Mouse (Mus musculus) spleen, adult 12 weeks (tissue): ENCODE measurements around the gene Calml4.
"Not testable (repeated sequence)": the region's sequence is repeated elsewhere in the genome, so short reads cannot be mapped to it uniquely, and the experiment has no call there.

Experiments used
- DNase-seq: peaks from one replicate; pipeline ENCODE4 v3.0.0; 2022; ENCODE audit warnings: low spot score

The Calml4 gene

DNA sequence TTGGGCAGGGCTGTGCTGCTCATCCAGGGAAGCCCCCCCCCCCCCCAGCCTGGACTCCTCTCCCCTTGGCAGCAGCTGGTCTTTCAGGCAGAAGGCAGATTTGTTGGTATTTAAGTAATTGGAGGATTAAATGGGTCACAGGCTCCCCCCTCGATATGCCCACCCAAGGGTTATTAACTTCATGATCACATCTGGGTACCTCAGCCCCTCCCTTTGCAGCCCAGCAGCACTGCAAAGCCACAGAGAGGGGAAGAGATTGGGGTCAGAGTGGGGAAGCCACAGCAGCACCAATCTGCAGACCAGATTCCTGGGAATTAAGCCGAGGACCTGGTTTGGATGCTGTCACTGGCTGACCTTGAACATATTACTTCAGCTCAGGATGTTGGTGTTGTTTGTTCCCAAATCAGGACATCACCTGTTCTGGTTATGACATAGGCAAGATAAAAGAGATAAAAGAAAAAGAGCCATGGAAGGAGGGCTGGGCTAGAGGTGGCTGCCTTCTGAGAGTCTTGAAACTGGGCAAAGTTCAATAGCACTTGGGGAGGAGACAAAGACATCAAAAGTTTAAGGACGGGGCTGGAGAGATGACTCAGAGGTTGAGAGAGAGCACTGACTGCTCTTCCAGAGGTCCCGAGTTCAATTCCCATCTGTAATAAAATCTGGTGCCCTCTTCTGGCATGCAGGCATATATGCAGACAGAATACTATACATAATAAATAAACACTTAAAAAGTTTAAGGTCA is 22.0 kb upstream of the Calml4 start:
- no peak for DNase-seq

DNA sequence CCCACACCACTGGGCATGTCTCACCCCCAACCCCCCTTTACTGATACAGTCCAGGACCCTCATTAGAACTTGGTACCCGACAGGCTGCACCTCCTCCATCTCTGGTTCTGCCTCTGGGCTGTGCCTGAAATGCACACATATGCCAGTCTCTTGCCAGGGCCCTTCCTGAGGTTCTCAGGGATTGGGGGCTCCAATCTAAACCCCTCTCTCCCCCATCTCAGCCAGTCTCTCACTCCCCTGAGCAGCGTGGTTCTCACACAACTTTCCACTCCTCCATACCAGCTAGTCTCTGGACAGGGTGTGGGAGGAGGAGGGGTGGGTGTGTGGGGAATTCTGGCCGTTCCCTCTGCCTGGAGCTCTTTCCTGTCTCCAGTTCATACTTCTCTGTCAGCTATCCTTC is 20.3 kb upstream of the Calml4 start:
- DNase-seq, result no peak

DNA sequence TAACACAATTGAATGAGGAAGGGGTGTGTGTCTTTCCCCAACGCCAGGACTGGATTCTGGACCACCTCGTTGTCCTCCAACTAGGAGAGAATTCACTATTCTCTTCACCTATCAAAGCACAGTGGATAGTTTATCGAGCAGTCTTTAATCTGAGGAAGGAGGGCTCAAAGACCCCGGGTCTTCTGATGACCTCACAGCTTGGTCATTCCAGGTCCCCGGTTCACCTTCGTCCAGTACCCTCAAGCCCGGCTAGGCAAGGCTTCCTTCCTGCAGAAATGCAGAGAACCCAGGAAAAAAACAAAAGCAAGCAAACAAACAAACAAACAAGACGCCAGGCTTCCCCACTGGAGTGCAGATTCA is 19.8 kb upstream of the Calml4 start:
- no peak for DNase-seq

DNA sequence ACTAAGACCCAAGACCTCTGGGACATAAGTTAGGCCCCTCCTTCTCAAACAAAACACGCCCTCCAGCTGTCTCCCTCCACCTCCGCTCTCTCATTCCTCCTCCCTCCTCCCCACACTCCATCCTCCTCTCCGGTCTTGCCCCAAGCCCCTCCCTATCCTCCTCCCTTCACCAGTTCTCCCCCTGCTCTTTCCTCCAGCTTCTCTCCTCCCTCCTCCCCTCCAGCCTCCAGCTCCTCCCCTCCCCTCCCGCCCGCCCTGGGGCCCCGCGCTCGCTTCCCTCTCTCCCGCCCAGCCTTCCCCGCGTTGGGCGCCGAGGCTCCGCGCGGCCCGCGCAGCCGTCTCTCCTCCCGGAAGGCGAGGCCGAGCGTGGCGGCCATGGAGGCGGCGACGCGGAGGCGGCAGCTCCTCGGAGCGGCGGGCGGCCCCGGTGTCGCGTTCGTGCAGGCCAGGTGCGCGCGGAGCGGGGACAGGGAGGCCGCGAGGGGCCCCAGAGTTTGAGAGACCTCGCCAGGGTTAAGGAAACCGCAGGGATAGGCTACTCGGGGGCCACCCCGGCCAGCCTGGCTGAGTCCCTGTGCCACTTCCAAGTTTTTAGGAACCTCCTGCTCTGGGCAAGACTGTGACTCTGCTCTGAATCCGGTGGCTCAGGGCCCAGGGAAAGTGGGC is 19.2 kb upstream of the Calml4 start, which contains the start of gene Cln6:
Gene Cln6 (plus strand): TSS at position 280 of the 666 bp plus-strand sequence.
- DNase-seq, result peak; percentile 61

DNA sequence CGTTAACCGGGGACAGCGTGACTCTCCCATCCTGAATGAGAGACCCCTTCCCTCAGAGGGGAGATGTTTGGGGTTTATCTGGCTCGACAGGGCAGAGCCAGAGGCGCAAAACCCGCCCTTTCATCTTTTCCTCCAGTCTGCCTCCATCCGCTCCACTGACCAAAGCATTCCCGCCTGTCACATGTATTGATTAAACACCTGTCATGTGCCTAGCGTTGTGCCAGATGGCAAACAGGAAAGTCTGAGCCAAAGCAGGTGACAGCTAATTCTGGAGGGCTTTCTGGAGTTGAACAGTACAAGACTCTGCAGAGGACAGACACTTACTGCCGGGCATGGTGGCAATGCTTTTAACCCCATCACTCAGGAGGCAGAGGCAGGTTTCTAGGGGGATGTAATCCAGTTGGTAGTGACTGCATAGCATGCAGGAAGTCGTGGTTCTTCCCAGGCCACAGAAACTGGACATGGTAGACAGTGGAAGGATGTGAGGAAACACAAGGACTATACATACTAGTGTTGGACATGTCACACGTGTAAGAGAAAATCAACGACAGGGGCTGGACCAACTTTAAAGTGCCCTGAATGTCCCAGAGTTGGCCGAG is 18.6 kb upstream of the Calml4 start:
- no peak for DNase-seq

DNA sequence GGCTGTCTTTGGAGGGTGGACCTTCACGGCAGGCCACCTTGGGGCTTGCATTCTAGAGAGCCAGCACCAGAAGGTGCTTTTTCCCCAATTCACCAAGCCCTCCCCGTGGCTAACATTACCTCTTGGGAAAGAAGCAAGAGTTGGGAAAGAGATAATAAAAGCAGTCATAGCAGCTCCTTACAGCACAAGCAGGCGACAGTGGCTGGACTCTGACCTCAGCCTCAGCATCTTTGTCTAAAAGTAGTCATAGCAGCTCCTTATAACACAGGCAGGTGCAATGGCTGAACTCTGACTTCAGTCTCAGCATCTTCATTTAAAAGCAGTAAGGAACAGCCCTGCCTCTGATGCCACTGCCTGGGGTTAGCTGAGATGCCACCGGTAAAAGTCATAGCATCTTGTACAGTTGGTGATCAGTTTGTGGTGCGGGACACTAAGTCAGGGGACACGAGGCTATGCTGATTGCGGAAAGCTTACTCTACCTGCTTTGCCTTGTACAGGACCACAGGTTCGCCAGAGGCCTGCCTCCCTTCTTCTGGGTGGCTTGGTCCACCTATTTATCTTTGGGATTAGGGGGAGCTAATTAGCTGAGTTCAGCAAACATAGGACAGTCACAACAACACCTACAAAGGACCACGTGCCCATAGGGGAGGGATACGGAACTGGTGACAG is 14.4 kb upstream of the Calml4 start:
- DNase-seq, result no peak

DNA sequence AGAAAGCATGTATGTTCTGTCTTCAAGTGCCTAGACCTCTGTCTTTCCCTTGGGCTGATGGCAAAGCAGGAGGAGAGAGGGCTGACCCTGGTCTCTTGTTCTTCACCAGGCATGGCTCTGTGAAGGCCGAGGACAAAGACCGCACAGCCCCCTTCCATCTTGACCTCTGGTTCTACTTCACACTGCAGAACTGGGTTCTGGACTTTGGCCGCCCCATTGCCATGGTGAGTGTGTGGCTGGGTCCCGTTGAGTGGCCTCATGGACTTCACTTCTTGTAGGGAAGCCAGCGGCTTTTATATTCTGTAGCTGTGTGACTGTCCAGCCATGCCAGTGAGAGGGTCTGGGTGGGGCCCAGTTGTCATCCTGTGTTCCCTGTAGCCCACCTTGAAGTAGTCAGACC is 13.4 kb upstream of the Calml4 start:
- DNase-seq, result no peak

DNA sequence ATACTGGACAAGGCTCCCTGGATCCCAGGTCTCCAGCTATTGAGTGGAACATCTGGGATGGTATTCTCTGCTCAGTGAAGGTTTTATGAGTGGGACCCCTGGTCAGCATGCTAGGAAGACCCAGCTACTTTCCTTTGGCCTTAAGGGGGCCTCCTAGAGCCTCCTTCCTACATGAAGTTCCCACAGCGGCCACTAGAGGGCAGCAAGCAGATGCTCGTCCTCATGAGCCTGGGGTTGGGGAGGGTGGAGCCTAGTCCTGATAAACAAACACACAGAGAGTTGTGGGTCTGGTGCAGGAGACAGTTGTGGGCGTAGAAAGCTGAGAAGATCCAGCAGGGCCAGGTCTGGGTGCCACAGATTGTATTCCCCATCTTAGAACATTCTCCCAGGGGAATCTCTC is 10.2 kb upstream of the Calml4 start:
- DNase-seq, result peak; percentile 78

DNA sequence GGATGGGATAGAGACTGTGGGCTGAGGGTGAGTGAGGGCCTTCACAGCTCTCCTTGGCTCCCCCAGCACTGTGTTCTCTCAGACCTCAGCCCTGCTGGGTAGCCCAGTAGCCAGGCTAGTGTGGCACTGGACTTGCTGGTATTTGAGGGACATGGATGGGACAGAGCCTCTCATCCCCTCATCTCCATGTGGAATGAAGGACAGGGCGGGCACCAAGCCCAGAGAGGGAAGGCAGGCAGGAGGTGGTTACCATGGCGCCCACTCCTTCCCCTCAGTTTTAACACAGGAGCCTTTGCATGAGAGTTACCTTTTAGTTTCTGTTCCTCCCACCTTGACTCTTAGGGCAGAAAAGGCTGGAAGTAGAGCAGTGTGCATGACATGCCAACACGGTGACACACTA is 9.2 kb upstream of the Calml4 start:
- DNase-seq, result no peak

DNA sequence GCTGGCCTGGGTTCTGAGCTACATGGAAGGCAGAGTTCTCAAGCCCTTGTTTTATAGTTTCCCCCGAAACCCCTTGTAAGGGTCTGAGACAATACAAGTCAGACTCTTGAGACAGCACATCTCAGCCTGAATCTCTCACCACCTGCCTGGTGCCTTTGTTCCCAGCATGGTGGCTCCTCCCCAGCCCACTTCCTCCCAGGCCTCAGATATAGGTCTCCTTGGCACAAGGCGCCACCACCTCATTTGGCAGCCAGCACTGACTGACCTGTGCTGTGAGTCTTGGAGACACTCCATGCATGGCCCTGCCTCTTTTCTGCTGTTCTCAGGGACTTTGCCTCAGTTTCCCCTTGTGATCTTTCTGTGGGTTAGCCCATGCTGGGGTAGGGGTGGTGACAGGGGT is 6.3 kb upstream of the Calml4 start:
- DNase-seq, result no peak

DNA sequence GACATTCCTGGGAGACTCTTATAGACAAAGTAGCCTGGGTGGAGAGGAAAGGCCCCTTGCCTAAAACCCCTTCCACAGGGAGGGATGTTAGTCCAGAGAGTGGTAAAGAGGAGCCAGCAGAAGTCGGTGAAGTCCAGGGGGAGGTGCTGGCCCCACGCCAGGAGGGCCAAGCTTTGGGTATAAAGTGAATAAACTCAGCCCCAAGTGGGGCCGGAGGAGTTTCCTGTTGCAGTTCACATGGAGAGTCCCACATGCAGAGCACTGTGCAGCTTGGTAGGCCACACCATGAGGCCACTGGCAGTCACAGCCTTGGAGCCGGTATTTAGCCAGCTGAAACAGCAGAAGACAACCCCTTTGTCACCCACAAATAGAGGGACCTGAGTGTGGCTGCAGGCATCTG is 3.4 kb upstream of the Calml4 start:
- DNase-seq, result no peak

DNA sequence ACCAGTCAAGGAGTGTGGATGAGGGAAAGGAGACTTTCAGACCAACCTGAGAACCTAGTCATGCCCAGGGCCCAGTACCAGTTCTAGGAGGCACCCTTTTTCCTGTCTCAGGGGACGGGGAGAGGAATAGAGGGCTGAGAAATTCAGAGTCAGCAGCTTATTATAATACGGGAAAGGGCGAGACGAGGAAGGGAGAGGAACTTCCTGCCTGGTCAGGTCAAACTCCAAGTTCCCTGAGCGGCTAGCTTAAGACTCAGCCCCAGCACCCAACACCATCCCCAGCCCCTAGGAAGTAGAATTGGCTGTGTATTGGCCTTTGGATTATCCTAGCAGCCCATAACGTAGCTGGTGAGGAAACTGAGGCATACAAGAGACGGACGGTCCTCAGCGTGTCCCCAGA is 664 bp upstream of the Calml4 start:
- DNase-seq, result no peak

DNA sequence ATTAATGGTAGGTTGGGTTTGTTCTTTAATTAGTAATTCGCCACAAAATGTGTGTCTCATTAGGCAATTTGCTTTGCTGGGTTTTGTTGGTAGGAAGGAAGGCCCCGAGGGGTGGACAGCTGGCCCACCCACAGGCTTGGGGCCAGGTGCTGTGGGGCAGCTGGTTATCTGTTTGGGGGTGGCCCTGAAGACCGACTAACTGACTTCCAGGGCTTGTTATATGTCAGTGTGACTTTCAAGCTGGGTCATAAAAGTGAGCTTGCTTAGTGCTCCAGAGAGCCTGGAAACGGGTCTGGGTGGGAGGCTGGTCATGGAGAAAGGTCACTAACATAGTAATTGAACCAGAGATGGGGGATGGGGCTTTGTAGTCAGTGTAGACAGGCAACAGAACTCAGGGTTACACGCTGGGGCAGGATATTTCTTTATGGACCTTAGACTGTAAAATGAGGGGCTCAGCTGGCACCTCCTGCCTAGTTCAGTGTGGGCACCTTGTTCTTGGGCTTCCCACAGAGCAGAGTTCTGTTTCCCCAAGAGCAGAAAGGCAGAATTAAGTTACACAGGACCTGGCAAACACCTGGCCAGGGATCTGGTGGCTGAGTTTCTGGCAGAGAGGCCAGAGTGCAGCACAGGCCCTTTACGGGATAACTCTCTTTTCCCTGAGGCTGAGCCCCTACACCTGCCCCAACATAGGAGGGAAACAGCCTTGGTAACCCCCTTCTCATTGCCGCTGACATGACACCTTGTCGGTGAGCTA is 563 bp downstream of the Calml4 start:
- DNase-seq, result no peak

DNA sequence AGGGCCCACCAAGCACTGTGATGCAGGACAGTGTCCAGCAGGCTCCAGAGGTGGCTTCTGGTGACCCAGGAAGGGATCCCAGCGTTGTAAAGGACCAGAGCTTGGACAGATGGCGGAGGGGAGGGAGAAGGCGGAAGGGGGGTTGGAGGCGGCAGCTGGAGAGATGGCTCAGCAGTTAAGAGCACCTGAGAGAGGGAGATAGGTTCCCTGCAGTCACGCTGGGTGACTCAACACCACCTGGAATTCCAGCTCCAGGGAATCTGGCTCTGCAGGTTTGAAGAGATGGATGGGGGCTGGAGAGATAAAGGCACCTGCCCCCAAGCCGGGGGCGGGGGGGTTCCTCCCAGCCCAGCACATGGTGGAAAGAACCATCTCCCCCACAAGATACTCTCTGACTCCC is 2.2 kb downstream of the Calml4 start:
- not testable (repeated sequence) for DNase-seq

DNA sequence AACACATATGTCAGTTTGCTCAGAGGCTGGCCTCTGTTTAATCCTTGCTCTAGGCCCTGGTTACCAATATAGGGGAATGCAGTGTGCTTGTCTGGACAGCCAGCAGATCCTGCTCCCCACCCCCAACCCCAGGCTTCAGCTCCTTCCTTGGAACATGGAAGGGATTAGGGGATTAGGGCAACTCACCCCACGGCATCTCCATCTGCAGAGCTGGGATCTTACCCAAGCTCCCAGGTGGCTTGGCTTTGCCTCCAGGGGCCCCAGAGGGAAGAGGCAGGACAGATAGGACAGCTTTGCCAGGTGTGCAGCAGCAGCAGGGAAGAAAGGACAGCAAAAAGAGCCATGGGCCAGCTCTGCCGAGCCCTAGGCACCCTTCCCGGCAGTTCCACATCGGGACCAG is 3.0 kb downstream of the Calml4 start:
- DNase-seq, result no peak

DNA sequence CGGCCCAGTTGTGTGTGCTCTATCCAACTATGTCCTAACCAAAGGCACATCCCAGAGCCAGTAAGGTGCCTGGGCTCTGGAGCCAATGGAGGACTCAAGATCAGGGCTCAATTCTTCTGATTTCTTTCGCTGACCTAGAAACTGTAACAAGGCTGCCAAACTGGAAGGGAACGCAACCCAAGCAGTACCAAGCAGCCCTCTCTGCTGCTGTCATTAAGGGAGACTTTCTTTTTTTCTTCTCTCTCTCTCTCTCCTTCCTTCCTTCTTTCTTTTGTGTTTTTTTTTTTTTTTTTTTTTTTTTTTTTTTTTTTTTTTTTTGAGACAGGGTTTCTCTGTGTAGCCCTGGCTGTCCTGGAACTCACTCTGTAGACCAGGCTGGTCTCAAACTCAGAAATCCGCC is 11.4 kb downstream of the Calml4 start:
- DNase-seq, result not testable (repeated sequence)

DNA sequence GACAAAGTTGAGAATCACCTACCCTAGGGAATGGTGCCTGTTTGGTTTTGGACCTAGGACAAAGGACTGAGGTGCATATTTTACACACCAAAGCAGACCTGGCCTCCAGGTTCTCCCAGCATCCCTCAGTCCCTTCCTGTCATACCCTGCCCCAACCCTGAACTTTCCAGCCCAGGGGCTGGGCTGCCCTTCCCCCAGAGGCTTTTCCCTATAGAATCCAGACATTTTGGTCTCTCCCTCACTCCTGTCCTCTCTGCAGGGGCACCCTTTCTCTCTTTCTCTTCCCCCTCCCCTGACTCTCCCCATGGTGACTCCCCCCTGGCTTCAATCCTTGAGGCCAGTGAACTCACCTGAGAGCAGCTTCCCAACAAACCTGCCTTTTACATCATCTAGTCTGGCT is 12.8 kb downstream of the Calml4 start:
- DNase-seq, result no peak

DNA sequence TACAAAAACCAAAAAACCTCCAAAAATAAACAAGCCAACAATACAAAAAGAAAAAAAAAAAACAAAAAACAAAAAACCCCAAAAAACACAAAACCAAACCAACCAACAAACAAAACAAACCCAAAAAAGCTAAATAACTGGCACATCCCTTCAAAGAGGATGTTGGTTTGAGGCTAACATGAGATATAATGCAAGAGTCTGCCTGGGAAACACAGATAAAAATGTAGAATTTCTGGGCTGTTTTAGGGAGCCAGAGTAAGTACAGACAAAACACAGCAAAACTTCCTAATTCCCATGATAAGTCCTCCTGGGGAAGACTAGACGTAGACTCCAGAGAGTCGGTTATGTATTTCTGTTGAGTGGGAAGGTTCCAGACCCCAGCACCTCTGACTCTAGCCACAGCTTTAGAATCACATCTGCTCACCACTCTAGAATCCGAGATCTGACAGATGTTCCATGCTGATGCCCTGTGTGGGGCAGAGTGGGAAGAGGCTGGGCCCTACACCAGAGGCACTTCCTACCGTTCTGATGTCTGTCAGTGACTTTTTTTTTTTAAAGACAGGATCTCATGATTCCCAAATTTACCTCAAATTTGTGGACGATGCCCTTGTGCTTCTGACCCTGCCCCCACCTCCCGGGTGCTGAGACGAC is 19.2 kb downstream of the Calml4 start:
- DNase-seq, result no peak

DNA sequence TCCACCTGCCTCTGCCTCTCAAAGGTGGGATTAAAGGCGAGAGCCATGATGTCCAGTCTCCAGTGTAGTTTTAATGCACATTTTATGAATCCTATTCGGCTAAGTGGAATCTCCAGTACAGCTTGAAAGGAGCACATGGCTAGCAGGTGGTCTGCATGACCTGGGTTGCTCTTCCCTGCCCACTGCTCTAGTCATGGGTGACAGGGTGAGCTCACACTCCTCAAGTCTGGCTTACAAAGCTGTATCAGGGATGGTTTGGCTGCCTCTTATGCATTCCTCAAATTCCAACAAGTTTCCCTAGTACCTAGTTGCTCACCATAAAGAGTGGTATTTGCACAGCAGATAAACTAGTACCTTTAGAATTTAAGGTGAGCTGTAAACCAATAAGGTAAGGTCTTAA is 19.9 kb downstream of the Calml4 start:
- no peak for DNase-seq

DNA sequence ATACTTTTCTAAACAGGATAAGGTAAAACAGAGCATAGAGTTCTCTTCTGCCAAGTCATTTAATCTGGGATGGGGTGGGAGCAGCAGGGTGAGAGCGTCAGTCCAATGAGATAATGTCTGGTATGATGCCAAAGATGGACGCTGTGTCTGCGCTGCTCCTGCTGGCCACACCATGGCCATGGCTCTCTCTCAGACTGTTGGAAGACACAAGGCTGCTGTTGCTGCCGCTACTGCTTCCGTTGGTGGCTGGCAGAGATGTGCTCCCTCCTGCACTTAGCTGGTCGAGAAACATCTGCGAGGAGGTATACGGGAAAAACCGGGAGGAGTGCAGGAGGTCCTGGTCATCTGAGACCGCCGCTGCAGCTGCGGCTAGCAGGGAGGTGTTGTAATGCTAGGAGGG is 24.0 kb downstream of the Calml4 start:
- DNase-seq, result no peak

DNA sequence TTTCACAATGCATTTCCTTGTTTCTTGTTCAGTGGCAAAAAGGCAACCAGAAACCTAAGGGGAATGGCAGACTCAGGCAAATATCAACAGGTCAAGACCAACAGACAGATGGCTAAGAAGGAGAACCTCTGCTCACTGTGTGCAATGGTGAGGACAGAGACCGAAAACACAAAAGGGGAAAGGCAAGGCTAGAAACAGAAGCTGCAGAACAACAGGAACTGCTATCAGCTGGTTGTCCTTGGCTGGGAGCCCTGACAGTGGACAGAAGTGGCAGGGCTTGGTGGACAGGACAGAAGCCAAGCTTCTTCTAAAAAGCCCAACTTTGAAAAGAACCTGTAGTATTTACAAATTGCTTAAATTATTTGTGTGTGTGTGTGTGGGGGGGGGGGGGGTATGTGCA is 36.6 kb downstream of the Calml4 start:
- DNase-seq, result no peak

DNA sequence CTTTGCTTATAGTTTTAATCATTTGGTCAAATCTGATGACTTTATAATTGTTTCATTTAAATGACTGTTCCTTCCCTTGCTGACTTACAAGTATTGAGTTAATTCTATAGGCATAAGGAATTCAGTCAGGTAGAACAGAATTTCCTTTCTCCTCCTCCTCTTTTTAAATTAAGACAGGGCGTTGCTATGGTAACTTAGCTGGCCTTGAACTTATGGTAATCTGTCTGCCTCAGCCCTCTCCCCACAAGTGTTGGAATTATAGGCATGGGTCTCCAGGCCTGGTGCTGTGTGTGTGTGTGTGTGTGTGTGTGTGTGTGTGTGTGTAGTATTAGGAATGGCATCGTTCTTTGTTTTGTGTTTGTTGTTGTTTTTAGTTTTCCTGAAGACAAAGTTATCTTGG is 43.9 kb downstream of the Calml4 start:
- DNase-seq, result no peak
